Mouse (Mus musculus): ENCODE measurements around the gene Stambpl1.

Stambpl1 gene

GRCm38 (mm10) chr19:34287656-34288415 is 95.8 kb downstream of the Stambpl1 start:
- DNase-seq, result no peak

DNA sequence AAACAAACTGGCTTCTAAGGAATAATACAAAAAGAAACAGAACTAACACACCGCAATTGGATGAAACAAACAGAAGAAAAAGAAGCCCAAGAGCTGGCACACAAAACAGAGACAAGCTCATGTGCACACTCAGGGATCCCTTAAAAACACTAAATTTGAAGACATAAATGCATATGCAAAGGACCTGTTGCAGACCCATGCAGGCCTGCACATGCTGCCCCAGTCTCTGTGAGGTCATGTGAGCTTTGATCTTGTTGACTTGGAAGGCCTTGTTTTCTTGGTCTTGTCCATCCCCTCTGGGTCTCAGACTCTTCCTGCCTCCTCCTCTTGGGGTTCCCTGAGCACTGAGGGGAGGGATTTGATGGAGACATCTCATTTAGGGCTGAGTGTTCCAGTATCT is 96.7 kb downstream of the Stambpl1 start:
- no peak for DNase-seq
